Mouse (Mus musculus) ES-Bruce4 (cell line): ENCODE results near the gene Rnf216.

Experiments used
- CTCF ChIP-seq: IDR thresholded peaks from one replicate; pipeline ENCODE4 v1.8.1; 2011; ENCODE audit warnings: low read depth, low read length
- EP300 ChIP-seq: IDR thresholded peaks from 2 replicates; pipeline ENCODE4 v1.6.1; 2011; ENCODE audit warnings: low read depth, low read length; ENCODE audit not compliant: insufficient read depth
- POLR2A ChIP-seq: IDR thresholded peaks from one replicate; pipeline ENCODE4 v1.8.1; 2011; ENCODE audit warnings: low read length; ENCODE audit not compliant: insufficient read depth

- TF ChIP-seq EP300 (no peak), CTCF (no peak), POLR2A (no peak)
These were observed 36.1 kb downstream of the Rnf216 start for GRCm38 (mm10) chr5:143076603-143077143.
